Mouse (Mus musculus): ENCODE measurements at regions not wholly inside any gene's neighbourhood (a gene's known extent, or its start where the extent isn't known, plus 50 kb on each side); places are given as distances from the start of the nearest gene placed in this dataset.

DNA sequence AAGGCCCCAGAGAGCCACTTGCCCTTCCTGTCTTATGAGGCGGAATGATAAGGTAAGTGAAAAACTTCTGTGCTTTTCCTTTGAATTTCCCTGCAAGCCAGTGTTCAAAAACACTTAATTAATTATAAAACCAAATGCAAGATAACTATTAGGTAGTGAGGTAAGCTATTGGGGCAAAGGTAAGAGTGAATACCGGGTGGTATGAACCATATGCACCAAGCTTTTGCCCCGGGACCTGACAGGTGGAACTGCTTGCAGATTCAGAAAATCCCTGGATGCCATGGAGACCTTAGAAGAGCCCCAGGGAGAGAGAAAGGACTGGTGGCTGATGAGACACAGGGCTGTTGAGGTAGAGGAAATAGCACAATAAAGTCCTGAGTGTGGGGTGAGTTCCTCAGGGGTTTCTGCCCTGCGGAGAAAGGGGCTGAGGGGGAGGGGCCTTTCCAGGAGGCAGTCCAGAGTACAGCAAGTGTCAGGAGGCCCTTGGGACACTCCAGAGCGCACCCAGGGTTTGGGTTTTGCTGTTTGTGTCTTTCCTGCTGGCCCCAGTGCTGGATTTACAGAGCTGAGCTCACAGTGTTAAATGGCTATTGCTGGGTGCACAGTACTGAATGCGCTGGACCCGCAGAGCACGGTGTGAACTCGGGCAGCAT is 317.1 kb downstream of the Fgf9 start:
- Histone ChIP-seq H3K36me3 (no peaks in the 10 kb centered on the region), H3K9me3 (no peaks in the 10 kb centered on the region), H3K27ac (peak overlapping the region; percentile 52; the same call in 1 of the 2 replicates), H3K27me3 (ENCODE audit: insufficient read depth, poor library complexity, severe bottlenecking) (no peaks in the 10 kb centered on the region), H3K4me3 (no peak overlapping the region), H3K4me1 (peaks cover 8% of the 10 kb centered on the region)
- DNase-seq (ENCODE audit: low spot score), result no peak
- whole genome bisulfite sequencing, result 82% methylated on average over 9 of the region's 9 CpGs

DNA sequence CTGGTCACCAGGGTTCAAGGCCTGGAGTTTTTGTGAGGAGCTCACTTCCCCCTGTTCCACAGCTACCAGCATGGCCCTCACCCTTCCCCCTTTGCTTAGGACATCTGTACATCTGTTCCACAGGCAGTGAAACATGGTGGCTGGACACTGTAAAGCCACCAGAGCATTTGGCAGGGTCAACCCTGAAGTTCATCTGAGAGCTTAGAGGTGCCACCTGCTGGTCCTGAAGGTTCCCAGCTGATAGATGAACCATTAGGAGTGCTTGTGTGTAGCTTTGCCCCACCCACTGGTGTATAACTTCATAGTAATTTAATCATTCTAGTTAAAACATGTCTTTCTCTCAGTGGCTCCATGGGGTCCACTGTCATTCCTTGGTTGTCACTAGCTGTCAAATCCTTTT is 304.7 kb downstream of the Fgf9 start:
- H3K27ac ChIP-seq, result no peak overlapping the region
- H3K4me1 ChIP-seq, result no peaks in the 10 kb centered on the region
- H3K4me3 ChIP-seq, result no peak overlapping the region
- no peaks in the 10 kb centered on the region for H3K36me3 ChIP-seq
- DNase-seq (ENCODE audit: low spot score), result no peak
- H3K9me3 ChIP-seq, result no peaks in the 10 kb centered on the region
- no peaks in the 10 kb centered on the region for H3K27me3 ChIP-seq (ENCODE audit: insufficient read depth, poor library complexity, severe bottlenecking)

DNA sequence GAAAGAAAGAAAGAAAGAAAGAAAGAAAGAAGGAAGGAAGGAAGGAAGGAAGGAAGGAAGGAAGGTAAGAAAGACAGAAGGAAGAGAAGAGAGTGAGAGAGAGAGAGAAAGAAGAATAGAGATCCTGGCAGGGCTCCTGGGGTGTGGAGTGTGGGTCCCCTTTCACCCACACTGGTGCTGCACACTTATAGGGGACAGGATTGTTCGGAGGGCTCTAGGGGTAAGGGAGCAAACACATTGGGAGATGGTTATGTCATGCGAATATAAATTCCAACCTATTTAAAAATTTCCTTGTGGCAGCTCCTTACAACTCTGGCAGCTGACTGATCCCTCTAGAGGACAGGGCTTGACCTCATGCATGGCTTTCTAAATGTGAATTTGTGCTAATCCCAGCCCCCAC is 286.5 kb downstream of the Fgf9 start:
- Histone ChIP-seq H3K4me3 (no peak overlapping the region), H3K36me3 (no peaks in the 10 kb centered on the region), H3K9me3 (no peaks in the 10 kb centered on the region), H3K4me1 (peaks cover 14% of the 10 kb centered on the region; the same call in 1 of the 2 replicates), H3K27me3 (ENCODE audit: insufficient read depth, poor library complexity, severe bottlenecking) (no peaks in the 10 kb centered on the region), H3K27ac (no peak overlapping the region)
- 79% methylated on average over 2 of the region's 2 CpGs for WGBS
- DNase-seq (ENCODE audit: low spot score), result no peak

DNA sequence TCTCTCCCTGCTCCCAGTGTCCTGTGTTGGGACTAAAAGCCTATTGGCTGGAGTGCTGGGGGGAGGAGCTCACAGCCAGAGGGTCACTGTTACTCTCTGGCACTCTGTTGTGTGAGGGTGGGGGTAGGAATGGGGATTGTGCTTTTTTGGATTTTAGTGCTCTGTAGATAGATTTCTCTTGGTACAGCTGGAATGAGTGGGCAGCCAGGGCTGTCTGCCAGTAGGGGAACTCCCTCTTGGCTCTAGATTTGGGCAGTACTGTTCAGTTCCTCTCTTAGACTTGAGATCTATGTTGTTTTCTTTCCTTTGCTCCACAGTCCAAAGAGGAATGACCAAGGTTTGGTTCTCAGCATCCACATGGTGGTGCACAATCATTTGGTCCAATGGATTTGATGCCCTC is 282.6 kb downstream of the Fgf9 start:
- peaks cover 14% of the 10 kb centered on the region; the same call in 1 of the 2 replicates for H3K4me1 ChIP-seq
- no peaks in the 10 kb centered on the region for H3K36me3 ChIP-seq
- H3K4me3 ChIP-seq, result no peak overlapping the region

DNA sequence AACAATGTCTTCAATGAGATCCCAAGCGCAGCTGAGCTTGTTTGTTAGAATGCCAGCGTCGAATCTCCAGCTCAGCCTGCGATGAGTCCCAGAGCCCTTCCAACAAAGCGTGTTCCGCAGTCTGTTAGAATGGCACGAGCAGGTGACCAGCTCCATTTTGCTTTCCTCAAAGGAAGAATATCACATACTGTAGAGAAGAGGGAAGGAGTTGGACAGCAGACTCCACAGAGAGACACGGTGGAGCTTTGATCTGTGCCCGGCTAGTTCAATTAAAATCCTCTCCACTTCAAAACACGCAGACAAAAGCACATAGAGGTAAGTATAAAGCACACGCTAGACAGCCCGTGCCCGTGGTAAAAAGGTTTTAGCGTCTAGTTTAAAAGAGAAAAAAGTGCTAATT is 265.8 kb downstream of the Fgf9 start:
- DNase-seq (ENCODE audit: low spot score), result no peak
- Histone ChIP-seq H3K27me3 (ENCODE audit: insufficient read depth, poor library complexity, severe bottlenecking) (no peaks in the 10 kb centered on the region), H3K36me3 (no peaks in the 10 kb centered on the region), H3K27ac (no peak overlapping the region), H3K9me3 (no peaks in the 10 kb centered on the region), H3K4me3 (no peak overlapping the region), H3K4me1 (peaks cover 11% of the 10 kb centered on the region)
- 93% methylated on average over 14 of the region's 14 CpGs for WGBS

More for the DNA sequence above, 282.6 kb downstream of the Fgf9 start:
- Histone ChIP-seq H3K27ac (no peak overlapping the region), H3K9me3 (no peaks in the 10 kb centered on the region), H3K27me3 (ENCODE audit: insufficient read depth, poor library complexity, severe bottlenecking) (no peaks in the 10 kb centered on the region)
- no peak for DNase-seq (ENCODE audit: low spot score)

DNA sequence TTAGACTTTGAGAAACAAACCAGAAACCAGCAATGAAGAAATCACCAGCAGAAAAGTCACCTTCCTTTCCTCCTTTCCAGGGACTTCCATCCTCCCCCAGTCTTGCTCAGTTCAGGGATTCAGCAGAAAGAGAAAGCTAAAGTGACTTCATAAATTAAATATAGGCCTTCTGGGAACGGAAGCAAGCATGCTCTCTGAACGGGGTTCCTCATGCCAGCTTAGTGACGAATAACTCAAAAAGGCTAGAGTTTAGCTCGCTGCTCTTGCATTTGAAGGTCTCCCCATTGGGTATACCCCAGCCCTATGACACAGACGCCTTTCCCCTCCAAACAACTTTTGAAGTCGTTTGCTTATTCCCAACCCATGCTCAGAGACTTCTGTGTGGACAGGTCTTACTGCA is 252.8 kb downstream of the Fgf9 start:
- H3K27me3 ChIP-seq (ENCODE audit: insufficient read depth, poor library complexity, severe bottlenecking), result no peaks in the 10 kb centered on the region
- H3K36me3 ChIP-seq, result no peaks in the 10 kb centered on the region
- H3K27ac ChIP-seq, result no peak overlapping the region
- 0 out of 2 replicates have a peak, but pooled peaks cover 6% of the 10 kb centered on the region for H3K4me1 ChIP-seq
- H3K4me3 ChIP-seq, result no peak overlapping the region
- no peak for DNase-seq (ENCODE audit: low spot score)
- WGBS, result 84% methylated on average over 6 of the region's 6 CpGs
- H3K9me3 ChIP-seq, result no peaks in the 10 kb centered on the region

DNA sequence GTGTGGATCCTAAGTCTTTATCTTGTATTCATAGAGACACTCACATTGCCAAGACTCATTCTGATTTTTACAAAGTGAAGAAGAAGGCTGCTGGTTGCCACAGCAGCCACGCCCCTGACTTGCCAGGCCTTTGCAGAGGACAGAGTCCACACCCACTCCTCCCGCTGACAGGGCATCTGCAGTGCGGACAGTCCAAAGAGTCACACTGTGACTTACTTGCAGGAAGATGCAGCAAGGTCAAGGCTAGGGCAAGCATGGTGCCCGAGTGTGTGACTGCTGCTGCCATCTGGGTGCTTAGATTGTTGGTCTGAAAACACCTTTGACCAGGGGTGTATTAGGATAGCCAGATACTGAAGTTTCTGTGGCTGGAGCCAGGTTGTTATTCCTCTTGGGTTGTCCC is 252.1 kb downstream of the Fgf9 start:
- no peaks in the 10 kb centered on the region for H3K27me3 ChIP-seq (ENCODE audit: insufficient read depth, poor library complexity, severe bottlenecking)
- no peaks in the 10 kb centered on the region for H3K36me3 ChIP-seq
- no peak overlapping the region for H3K4me3 ChIP-seq
- H3K27ac ChIP-seq, result peak overlapping the region; percentile 53
- peaks cover 12% of the 10 kb centered on the region for H3K4me1 ChIP-seq
- WGBS, result 63% methylated on average over 4 of the region's 4 CpGs
- H3K9me3 ChIP-seq, result no peaks in the 10 kb centered on the region
- no peak for DNase-seq (ENCODE audit: low spot score)

DNA sequence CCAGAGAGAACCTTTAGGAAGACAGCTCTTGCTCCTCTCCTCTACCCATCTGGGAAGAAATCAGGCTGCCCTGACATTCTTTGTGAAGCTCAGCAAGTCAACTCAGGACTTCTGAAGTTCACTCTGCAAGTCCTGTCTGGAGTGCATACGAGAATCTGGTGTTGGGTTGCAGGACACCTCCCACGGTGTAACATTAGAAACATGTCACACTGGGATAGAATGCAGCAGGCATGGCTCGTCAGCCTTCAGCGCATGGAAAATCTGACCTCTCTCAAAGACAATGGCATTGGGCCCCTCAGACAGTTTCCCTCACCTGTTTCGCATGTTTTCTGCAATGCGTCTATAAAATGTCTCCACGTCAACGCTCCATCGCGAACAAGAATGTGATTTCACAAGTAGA is 251.5 kb downstream of the Fgf9 start:
- H3K36me3 ChIP-seq, result no peaks in the 10 kb centered on the region
- H3K27me3 ChIP-seq (ENCODE audit: insufficient read depth, poor library complexity, severe bottlenecking), result no peaks in the 10 kb centered on the region
- WGBS, result 72% methylated on average over 10 of the region's 10 CpGs
- DNase-seq (ENCODE audit: low spot score), result no peak
- no peak overlapping the region for H3K4me3 ChIP-seq
- no peaks in the 10 kb centered on the region for H3K9me3 ChIP-seq
- peaks cover 18% of the 10 kb centered on the region for H3K4me1 ChIP-seq
- no peak overlapping the region for H3K27ac ChIP-seq

DNA sequence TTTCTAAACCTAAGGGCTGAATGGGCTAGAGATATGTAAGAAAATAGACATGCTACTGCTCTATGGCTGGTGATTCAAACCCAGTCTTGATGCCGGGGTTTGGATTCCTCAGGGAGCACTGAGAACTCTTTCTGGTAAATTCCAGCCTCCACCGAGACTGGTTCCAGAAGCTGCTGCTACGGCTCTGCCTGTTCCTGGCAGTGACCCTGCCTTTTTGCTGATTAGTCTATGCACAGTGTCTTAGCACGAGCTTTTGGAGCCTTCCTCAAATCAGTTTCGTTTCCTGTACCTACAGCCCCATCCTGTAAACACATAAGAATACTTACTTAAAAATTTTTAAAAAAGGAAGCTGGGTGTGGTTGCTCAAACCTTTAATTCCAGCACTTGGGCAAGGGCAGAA is 250.9 kb downstream of the Fgf9 start:
- Histone ChIP-seq H3K4me1 (peaks cover 21% of the 10 kb centered on the region), H3K9me3 (no peaks in the 10 kb centered on the region), H3K4me3 (no peak overlapping the region), H3K36me3 (no peaks in the 10 kb centered on the region), H3K27me3 (ENCODE audit: insufficient read depth, poor library complexity, severe bottlenecking) (no peaks in the 10 kb centered on the region), H3K27ac (no peak overlapping the region)
- DNase-seq (ENCODE audit: low spot score), result no peak
- WGBS, result 75% methylated on average over 5 of the region's 5 CpGs

DNA sequence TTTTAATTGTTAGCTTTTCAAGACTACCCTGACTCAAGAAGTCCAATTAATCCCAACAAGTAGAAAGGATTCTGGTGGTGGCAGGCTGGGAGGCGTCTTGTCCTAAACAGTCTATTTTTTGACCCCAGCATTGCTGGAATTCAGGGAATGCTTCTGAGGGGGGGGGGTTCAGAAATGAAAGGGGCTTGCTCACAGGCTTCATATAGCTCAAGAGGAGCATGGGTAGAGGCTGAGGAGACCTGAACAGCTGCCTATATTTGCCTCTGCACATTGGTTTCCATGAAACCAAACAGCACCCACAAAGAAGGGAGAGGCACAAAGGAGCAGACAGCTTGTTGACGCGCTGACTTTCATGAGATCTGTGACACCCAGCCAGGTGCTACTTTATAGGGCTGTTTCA is 247.3 kb downstream of the Fgf9 start:
- no peaks in the 10 kb centered on the region for H3K36me3 ChIP-seq
- peaks cover 21% of the 10 kb centered on the region for H3K4me1 ChIP-seq
- H3K27ac ChIP-seq, result peak overlapping the region; percentile 76
- no peak overlapping the region for H3K4me3 ChIP-seq
- WGBS, result 68% methylated on average over 3 of the region's 3 CpGs
- no peaks in the 10 kb centered on the region for H3K27me3 ChIP-seq (ENCODE audit: insufficient read depth, poor library complexity, severe bottlenecking)
- no peak for DNase-seq (ENCODE audit: low spot score)
- H3K9me3 ChIP-seq, result no peaks in the 10 kb centered on the region

DNA sequence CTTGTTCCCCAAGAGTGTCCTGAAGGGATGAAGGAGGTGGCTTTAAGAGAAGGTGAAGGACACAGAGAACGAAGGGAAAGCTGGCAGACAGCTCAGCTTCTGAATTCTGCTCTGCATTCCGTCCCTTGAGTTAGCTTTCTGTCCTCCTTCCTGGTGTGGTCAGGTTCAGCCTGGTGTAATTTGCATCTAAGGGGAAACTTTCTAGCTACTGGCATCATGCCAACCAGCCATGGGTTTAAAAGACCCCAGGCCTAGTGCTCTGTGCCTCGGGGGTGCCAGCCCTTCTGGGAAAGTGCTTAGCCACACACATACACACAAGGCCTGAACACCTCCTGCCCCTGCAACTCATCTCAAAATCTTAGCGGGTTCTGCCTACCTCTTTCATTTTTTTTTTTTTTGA is 246.9 kb downstream of the Fgf9 start:
- no peak for DNase-seq (ENCODE audit: low spot score)
- H3K4me3 ChIP-seq, result no peak overlapping the region
- peak overlapping the region; percentile 76 for H3K27ac ChIP-seq
- no peaks in the 10 kb centered on the region for H3K36me3 ChIP-seq
- 59% methylated on average over 4 of the region's 4 CpGs for WGBS
- no peaks in the 10 kb centered on the region for H3K27me3 ChIP-seq (ENCODE audit: insufficient read depth, poor library complexity, severe bottlenecking)
- peaks cover 17% of the 10 kb centered on the region for H3K4me1 ChIP-seq
- no peaks in the 10 kb centered on the region for H3K9me3 ChIP-seq

DNA sequence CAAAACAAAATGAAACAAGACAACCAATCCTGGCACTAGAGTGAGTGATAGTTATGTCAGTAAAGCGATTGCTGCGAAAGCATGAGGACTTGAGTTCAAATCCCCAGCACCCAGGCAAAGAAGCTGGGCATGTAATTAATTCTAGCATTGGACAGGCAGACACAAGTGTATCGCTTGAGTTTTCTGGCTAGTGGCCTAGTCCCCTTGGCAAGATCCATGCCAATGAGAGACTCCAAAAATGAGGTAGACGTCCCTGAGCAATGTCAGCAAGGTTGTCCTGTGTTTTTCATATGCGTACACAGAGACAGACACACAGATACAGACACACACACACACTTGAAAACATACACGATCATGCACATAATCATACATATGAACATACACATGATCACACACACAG is 237.3 kb downstream of the Fgf9 start:
- no peaks in the 10 kb centered on the region for H3K27me3 ChIP-seq (ENCODE audit: insufficient read depth, poor library complexity, severe bottlenecking)
- WGBS, result 92% methylated on average over 6 of the region's 6 CpGs
- no peaks in the 10 kb centered on the region for H3K36me3 ChIP-seq
- no peaks in the 10 kb centered on the region for H3K9me3 ChIP-seq
- no peak for DNase-seq (ENCODE audit: low spot score)
- no peaks in the 10 kb centered on the region for H3K4me1 ChIP-seq
- H3K27ac ChIP-seq, result no peak overlapping the region
- H3K4me3 ChIP-seq, result no peak overlapping the region

DNA sequence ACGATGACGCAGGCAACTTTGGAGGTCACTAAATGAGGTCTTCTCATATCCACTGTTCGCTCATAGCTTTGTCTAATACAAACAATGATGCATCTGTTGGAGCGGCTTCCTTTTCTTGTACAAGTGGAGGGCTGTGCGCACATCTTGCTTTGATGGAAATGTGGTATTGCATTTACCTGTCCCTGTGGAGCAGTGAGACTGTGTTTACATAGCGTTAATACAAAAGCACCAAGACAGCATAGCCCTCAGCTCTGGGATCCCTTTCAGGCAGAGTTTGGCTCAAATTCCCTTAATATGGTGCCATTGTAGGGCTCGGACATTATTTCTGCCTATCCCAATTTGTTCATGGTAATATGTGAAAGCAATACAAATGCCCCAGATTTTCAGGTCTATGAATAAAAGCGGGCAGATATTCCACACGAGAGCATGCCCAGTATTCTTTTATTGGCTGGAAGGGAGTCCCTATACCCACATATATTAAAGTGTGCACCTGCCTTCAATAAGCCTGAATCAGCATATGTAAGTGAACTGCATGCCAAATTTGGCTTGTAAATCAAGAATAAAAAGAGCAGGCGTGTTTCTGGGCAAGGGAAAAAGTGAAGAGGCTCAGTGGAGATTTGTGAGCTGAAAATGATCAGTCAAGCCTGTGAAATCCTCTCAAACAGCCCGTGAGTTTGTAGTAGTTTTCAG is 236.6 kb downstream of the Fgf9 start:
- WGBS, result 85% methylated on average over 11 of the region's 11 CpGs
- H3K4me3 ChIP-seq, result no peak overlapping the region
- no peaks in the 10 kb centered on the region for H3K36me3 ChIP-seq
- DNase-seq (ENCODE audit: low spot score), result no peak
- H3K9me3 ChIP-seq, result no peaks in the 10 kb centered on the region
- H3K27me3 ChIP-seq (ENCODE audit: insufficient read depth, poor library complexity, severe bottlenecking), result no peaks in the 10 kb centered on the region
- H3K4me1 ChIP-seq, result no peaks in the 10 kb centered on the region
- H3K27ac ChIP-seq, result no peak overlapping the region
